Mouse (Mus musculus) liver, embryonic 12.5 days (tissue): ENCODE measurements around the gene Ctbp2. TPM values are rescaled to one million over a fixed set of nuclear protein-coding genes. Genes with fewer than 3 reads are reported as not detected.

Experiments used
- ATAC-seq: fragments of 200-750 bp; cut with Nextera tagmentation; 2 replicates; pipeline ENCODE4 v1.8.0; 2017; ENCODE audit warnings: moderate number of reproducible peaks, mild to moderate bottlenecking, moderate library complexity
- H3K27ac ChIP-seq: fragments of 300-500 bp; sonication (generic); 2 replicates; pipeline ENCODE4 v1.5.1; 2016; ENCODE audit warnings: mild to moderate bottlenecking
- H3K27me3 ChIP-seq: fragments of 300-500 bp; sonication (generic); replicated peaks from 2 replicates; pipeline ENCODE4 v1.6.1; 2016; ENCODE audit warnings: mild to moderate bottlenecking, moderate library complexity
- H3K36me3 ChIP-seq: fragments of 300-500 bp; sonication (generic); 2 replicates; pipeline ENCODE4 v1.6.1; 2016; ENCODE audit warnings: mild to moderate bottlenecking, moderate library complexity
- H3K4me1 ChIP-seq: fragments of 300-500 bp; sonication (generic); 2 replicates; pipeline ENCODE4 v1.6.1; 2016
- H3K4me2 ChIP-seq: fragments of 300-500 bp; sonication (generic); 2 replicates; pipeline ENCODE4 v1.6.1; 2016; ENCODE audit warnings: mild to moderate bottlenecking, moderate library complexity
- H3K4me3 ChIP-seq: fragments of 300-500 bp; sonication (generic); 2 replicates; pipeline ENCODE4 v1.5.1; 2016; ENCODE audit warnings: mild to moderate bottlenecking, moderate library complexity
- H3K9ac ChIP-seq: fragments of 300-500 bp; sonication (generic); 2 replicates; pipeline ENCODE4 v1.6.1; 2016; ENCODE audit warnings: mild to moderate bottlenecking, moderate library complexity
- H3K9me3 ChIP-seq: fragments of 300-500 bp; sonication (generic); replicated peaks from 2 replicates; pipeline ENCODE4 v1.6.1; 2016; ENCODE audit warnings: mild to moderate bottlenecking, moderate library complexity
- WGBS: fragments of 180-500 bp; shearing (Covaris S2); methylation state at CpG from one replicate; pipeline ENCODE4 v1.1.7; 2016; ENCODE audit not compliant: insufficient replicate concordance; 5-methylcytosine and 5-hydroxymethylcytosine counted together
- polyA plus RNA-seq: library from polyadenylated mRNA; unstranded; fragments of >200 nt; fragmentation: Nextera tagmentation; extraction: Ambion mirVana; gene quantifications from 2 replicates; pipeline ENCODE4 v1.2.1, GENCODE M21; 2016

The Ctbp2 gene
- polyA plus RNA-seq, 1 experiment from 2014 or later = 24.1 TPM

DNA sequence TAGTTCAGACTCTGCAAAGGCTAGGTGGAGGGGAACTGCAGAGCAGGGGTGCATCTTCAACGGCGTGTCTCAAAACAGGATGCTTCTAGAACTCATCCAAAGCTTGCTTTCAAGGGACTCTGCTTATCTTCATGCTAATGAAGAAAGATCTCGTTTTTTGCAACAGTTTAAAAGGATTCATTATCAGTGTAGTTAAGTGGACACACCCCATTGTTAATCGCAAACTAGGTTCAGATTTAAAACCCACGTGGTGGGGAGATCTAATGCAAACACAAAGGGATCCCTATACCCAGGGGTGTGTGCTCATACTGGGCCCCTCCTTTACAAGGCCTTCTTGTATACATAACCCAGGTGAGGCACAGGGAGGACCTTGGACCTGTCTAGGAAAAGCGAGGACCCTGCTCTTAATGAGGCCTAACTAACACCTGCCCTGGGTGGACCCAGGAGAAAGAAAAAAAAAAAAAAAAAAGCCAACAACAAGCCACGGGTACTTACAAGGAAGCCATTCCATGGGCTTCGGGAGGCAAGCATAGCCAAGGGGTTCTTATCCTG is 94.6 kb downstream of the Ctbp2 start:
- 46% methylated on average over 8 of the region's 8 CpGs for WGBS
- peaks cover 58% of the 10 kb centered on the region for H3K4me1 ChIP-seq
- no peak for ATAC-seq

DNA sequence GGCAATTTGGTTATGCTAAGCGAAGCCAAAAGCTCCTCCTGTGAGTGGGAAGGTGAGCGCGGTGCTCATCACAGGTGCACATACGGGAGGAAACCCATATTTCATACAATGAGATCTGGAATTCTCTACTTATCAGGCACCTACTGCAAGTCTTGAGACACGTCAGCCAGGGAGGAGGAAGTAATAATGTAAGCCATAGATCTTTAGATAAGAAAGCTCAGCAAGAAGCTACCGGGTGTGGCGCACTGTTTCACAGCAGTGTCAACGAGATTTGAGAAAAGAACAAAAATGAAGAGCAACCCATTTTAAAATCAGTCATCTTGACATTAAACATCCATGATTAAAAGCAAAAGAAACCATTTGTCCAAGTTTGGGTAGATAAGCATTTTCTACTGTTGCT is 95.2 kb downstream of the Ctbp2 start:
- no peak overlapping the region for H3K4me2 ChIP-seq

More for the DNA sequence above, 94.6 kb downstream of the Ctbp2 start:
- H3K4me2 ChIP-seq = no peak overlapping the region
- no peaks in the 10 kb centered on the region for H3K9me3 ChIP-seq
- H3K36me3 ChIP-seq = no peaks in the 10 kb centered on the region
- H3K4me3 ChIP-seq = no peak overlapping the region
- H3K27me3 ChIP-seq = no peaks in the 10 kb centered on the region
- H3K9ac ChIP-seq = no peak overlapping the region
- H3K27ac ChIP-seq = no peak overlapping the region

DNA sequence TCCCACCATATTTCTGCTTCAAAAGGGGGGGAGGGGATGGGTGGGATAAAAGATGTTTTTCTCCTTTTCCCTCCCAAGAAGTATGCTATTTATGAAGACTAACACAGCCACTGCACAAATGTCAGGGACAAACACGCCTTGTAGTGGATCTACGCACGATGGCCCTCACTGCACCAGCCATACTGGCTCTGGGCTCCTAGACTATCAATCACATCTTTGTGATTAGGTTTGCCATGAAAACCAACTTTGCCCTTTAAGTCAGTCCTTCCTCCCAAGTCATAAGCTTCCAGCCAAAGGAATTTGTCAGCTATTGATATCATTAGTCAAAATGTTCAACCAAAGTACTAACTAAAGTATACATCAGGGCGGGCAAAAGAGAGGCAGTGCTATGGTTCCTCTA is 96.2 kb downstream of the Ctbp2 start:
- H3K27ac ChIP-seq = no peak overlapping the region
- peaks cover 53% of the 10 kb centered on the region for H3K4me1 ChIP-seq
- no peaks in the 10 kb centered on the region for H3K36me3 ChIP-seq
- WGBS = 76% methylated on average over 4 of the region's 4 CpGs
- H3K9me3 ChIP-seq = no peaks in the 10 kb centered on the region
- H3K27me3 ChIP-seq = no peaks in the 10 kb centered on the region
- H3K4me2 ChIP-seq = no peak overlapping the region
- H3K9ac ChIP-seq = no peak overlapping the region
- ATAC-seq = no peak
- H3K4me3 ChIP-seq = no peak overlapping the region

More for the DNA sequence above, 95.2 kb downstream of the Ctbp2 start:
- peaks cover 56% of the 10 kb centered on the region for H3K4me1 ChIP-seq
- H3K27ac ChIP-seq = no peak overlapping the region
- H3K27me3 ChIP-seq = no peaks in the 10 kb centered on the region
- WGBS = 51% methylated on average over 8 of the region's 8 CpGs
- ATAC-seq = no peak
- no peaks in the 10 kb centered on the region for H3K36me3 ChIP-seq
- no peak overlapping the region for H3K4me3 ChIP-seq
- H3K9me3 ChIP-seq = no peaks in the 10 kb centered on the region
- no peak overlapping the region for H3K9ac ChIP-seq

DNA sequence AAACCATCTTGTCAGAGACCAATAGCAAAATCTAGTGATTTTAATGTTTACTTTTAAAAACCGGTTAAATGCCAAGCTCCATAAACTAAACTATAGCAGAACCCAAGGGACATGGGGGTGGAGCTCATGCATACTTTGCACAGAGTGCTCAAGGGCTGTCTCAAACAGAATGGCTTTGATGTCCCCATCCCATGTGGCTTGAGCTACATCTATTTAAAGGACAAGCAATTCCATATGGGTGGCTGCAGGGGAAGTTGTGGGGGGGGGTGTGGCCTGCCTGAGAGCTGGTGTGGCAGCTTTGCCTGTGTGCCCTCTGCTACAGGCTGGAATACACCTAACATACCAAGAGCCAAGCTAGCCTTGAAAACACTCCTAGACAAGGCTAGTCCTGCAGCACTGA is 99.5 kb downstream of the Ctbp2 start:
- H3K4me1 ChIP-seq = peaks cover 43% of the 10 kb centered on the region
- H3K9ac ChIP-seq = no peak overlapping the region
- 73% methylated on average over 1 of the region's 1 CpGs for WGBS
- no peak overlapping the region for H3K27ac ChIP-seq
- H3K27me3 ChIP-seq = no peaks in the 10 kb centered on the region
- no peak for ATAC-seq
- H3K4me3 ChIP-seq = no peak overlapping the region
- no peaks in the 10 kb centered on the region for H3K9me3 ChIP-seq
- no peaks in the 10 kb centered on the region for H3K36me3 ChIP-seq
- no peak overlapping the region for H3K4me2 ChIP-seq

DNA sequence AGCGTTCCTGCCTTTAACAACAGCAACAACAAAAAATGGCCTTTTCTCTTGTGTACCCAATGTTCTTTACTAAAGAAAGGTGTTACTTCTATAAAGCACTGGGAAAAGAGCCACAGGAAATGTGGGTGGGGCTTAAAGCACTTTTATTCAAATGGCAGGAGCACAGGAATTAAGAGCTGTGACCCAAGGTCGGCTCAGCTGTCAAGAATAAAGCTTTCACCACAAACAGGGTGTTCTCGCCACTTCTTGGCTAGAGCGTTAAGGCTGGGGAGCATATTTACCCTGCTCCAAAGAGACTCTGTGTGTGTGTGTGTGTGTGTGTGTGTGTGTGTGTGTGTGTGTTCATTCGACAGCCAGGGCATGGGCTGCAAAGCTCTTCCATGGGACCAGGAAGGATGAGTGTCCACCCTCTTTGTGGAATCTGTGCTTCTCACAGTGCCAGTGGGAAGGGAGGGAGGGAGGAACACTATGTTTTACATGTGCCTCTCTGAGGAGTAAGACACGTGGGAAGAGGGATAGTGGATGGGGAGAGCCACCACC is 104.6 kb downstream of the Ctbp2 start:
- no peak for ATAC-seq
- Histone ChIP-seq H3K36me3 (0 out of 2 replicates have a peak, but pooled peaks cover 2% of the 10 kb centered on the region), H3K4me1 (0 out of 2 replicates have a peak, but pooled peaks cover under 1% of the 10 kb centered on the region), H3K4me3 (no peak overlapping the region), H3K27me3 (no peaks in the 10 kb centered on the region), H3K4me2 (no peak overlapping the region), H3K9ac (no peak overlapping the region), H3K9me3 (no peaks in the 10 kb centered on the region), H3K27ac (no peak overlapping the region)
- WGBS = 68% methylated on average over 6 of the region's 6 CpGs

DNA sequence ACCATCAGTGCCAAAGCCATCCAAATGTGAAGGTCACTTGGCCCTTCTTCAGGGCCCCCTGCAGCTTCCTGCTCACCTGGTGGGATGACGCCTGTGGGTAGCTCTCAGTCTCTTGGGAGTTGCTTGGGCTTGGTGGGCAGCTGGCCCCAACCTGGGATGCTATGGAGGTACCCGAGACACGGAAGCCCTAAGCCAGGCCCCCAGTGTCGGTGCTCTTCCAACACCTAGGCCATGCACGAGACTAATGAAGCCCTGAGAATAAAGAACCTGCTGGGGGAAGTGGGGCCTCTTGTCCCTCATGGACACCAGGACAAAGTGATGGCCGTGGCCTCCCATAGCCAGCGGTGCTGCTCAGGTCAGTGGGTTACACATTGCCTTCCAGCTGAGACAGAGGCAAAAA is 105.2 kb downstream of the Ctbp2 start:
- no peak overlapping the region for H3K27ac ChIP-seq
- no peak overlapping the region for H3K4me2 ChIP-seq
- no peaks in the 10 kb centered on the region for H3K4me1 ChIP-seq
- H3K36me3 ChIP-seq = 0 out of 2 replicates have a peak, but pooled peaks cover 5% of the 10 kb centered on the region
- no peak for ATAC-seq
- H3K27me3 ChIP-seq = no peaks in the 10 kb centered on the region
- H3K9me3 ChIP-seq = no peaks in the 10 kb centered on the region
- WGBS = 68% methylated on average over 7 of the region's 7 CpGs
- no peak overlapping the region for H3K9ac ChIP-seq
- H3K4me3 ChIP-seq = no peak overlapping the region

DNA sequence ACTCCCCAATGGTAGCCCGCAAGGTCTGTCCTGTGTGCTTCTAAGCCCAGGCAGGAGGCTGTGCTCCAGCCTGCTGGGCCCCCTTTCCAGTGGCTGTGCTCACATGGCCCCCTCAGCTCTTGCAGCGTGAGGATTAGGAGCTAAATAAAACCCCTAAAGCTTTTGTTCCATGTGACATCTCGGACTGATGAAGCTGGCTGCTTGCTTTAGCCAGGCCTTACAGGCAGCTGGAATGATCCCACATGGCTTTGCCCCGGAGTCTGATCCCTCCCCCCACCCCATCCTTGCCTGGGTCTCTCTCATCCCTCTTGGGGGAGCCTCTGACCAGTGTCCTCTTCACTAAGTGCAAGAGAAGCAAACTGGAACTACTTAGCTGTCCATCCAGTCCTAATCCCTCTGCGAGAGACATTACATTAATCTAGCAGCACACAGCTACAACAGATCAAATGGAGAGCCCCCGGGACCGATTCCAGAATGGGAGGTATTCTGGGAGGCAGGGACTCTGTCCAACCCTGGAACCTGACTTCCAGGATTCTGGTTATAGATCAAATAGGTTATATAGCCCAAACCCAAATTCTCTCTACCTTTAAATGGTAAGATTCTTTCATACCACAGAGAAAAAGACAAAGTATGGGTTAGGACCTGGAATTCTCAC is 108.6 kb downstream of the Ctbp2 start:
- no peak for ATAC-seq
- Histone ChIP-seq H3K27me3 (no peaks in the 10 kb centered on the region), H3K4me1 (peaks cover 12% of the 10 kb centered on the region; the same call in 1 of the 2 replicates), H3K9me3 (no peaks in the 10 kb centered on the region), H3K27ac (no peak overlapping the region), H3K4me3 (no peak overlapping the region), H3K4me2 (no peak overlapping the region), H3K36me3 (0 out of 2 replicates have a peak, but pooled peaks cover 6% of the 10 kb centered on the region), H3K9ac (no peak overlapping the region)
- WGBS = 73% methylated on average over 7 of the region's 7 CpGs

DNA sequence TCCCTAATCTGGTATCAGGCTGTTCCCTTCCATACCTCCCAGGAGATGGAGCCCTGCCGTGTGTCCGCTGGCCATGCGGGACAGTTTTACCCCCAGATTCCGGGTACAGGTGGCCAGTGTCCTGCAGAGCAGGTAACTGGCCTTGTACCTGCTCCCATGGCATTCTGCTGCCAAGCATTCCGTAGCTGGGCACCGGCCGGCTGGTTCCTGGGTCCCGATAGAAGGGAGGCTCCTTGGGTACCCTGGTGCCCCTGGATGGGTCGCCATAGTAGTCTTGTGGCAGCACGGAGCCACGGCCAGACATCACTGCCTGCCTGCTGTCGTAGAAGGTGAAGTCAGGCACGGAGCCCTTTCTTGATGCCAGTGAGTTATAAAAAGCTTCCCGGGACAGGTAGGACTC is 109.5 kb downstream of the Ctbp2 start:
- Histone ChIP-seq H3K36me3 (0 out of 2 replicates have a peak, but pooled peaks cover 9% of the 10 kb centered on the region), H3K9ac (no peak overlapping the region), H3K4me1 (peaks cover 12% of the 10 kb centered on the region; the same call in 1 of the 2 replicates), H3K4me3 (no peak overlapping the region), H3K27me3 (no peaks in the 10 kb centered on the region), H3K4me2 (no peak overlapping the region), H3K9me3 (no peaks in the 10 kb centered on the region), H3K27ac (no peak overlapping the region)
- 90% methylated on average over 14 of the region's 14 CpGs for WGBS
- no peak for ATAC-seq

DNA sequence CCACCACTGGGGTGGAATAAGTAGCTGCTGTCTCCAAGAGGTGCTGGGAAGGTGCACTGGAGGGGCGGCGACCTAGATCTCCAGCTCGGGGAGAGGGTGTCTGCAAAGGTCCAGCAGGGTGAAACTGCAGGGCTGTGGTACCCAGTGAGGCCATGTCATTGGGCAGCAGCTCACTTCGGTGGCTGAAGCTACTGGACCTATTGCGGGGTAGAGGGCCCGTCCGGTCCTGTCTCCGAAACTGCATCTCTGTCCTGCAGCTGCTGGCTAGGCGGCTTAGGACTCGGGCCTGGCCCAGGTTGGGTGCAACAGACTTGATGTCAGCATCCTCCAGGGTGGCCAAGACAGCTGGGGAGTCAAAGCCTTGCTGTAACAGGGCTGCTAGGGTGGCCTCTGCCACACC is 110.2 kb downstream of the Ctbp2 start:
- H3K4me2 ChIP-seq = no peak overlapping the region

DNA sequence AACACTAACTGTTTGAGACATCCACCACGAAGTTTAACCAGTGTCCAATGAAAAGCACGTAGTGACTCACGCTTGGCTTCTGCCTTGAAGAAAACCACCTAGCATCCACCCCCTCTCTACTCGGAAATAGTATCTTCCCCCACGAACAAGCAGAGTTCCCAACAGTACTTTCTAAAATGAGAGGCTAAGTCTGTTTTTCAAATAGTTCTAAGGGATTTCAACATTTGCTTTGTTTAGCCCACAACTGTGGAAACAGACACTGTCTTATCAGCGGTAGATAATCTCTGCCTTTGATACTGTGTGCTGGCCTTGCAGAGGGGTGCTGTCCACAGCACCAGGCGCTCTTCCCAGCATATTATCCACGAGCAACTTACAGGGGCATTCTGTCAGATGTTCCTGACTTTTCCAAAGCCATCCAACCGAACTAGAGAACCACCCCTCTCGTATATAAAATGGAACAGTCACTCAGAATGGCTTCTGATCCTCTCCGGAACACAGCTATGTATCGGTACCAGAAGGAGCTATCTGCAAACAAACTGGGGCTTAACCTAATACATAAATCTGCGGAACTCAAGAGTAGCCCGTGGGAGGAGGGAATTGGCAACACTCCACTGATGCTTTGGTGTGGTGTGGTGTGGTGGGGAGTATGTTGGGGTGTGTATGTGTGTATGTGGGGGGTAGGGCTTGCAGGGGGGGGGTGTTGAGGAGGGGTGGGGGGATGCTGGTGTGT is 111.4 kb downstream of the Ctbp2 start:
- no peak overlapping the region for H3K9ac ChIP-seq
- H3K4me3 ChIP-seq = no peak overlapping the region
- H3K36me3 ChIP-seq = 0 out of 2 replicates have a peak, but pooled peaks cover 9% of the 10 kb centered on the region
- H3K27me3 ChIP-seq = no peaks in the 10 kb centered on the region
- no peak for ATAC-seq
- WGBS = 63% methylated on average over 14 of the region's 14 CpGs
- H3K9me3 ChIP-seq = no peaks in the 10 kb centered on the region
- no peak overlapping the region for H3K27ac ChIP-seq
- H3K4me2 ChIP-seq = no peak overlapping the region
- H3K4me1 ChIP-seq = peaks cover 14% of the 10 kb centered on the region; the same call in 1 of the 2 replicates

More for the DNA sequence above, 110.2 kb downstream of the Ctbp2 start:
- Histone ChIP-seq H3K27ac (no peak overlapping the region), H3K27me3 (no peaks in the 10 kb centered on the region), H3K36me3 (0 out of 2 replicates have a peak, but pooled peaks cover 9% of the 10 kb centered on the region), H3K9me3 (no peaks in the 10 kb centered on the region), H3K4me1 (peaks cover 12% of the 10 kb centered on the region; the same call in 1 of the 2 replicates), H3K9ac (no peak overlapping the region), H3K4me3 (no peak overlapping the region)
- WGBS = 87% methylated on average over 10 of the region's 10 CpGs
- ATAC-seq = no peak

DNA sequence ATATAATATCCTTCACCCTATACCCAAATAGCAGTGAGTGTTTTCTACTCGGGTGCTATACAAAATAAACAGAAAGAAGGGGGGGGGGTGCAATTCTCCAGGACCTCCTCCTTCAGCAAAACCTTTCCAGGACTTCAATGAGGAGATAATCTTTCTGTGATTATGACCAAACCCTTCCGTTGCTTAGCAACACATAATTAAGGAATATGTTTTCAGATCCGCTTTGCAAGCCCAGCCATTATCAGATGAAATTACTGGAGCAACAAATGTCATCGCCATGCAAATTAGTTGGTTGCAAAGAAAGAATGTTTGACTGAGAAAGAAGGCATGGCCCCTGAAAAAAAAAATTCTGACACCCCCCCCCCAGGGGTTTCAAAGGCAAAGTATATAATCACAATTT is 112.5 kb downstream of the Ctbp2 start:
- H3K4me2 ChIP-seq = no peak overlapping the region
- no peak for ATAC-seq
- 0 out of 2 replicates have a peak, but pooled peaks cover 9% of the 10 kb centered on the region for H3K36me3 ChIP-seq
- no peak overlapping the region for H3K27ac ChIP-seq
- no peaks in the 10 kb centered on the region for H3K9me3 ChIP-seq
- H3K27me3 ChIP-seq = no peaks in the 10 kb centered on the region
- peaks cover 21% of the 10 kb centered on the region; the same call in 1 of the 2 replicates for H3K4me1 ChIP-seq
- 55% methylated on average over 4 of the region's 4 CpGs for WGBS
- H3K9ac ChIP-seq = no peak overlapping the region
- H3K4me3 ChIP-seq = no peak overlapping the region

DNA sequence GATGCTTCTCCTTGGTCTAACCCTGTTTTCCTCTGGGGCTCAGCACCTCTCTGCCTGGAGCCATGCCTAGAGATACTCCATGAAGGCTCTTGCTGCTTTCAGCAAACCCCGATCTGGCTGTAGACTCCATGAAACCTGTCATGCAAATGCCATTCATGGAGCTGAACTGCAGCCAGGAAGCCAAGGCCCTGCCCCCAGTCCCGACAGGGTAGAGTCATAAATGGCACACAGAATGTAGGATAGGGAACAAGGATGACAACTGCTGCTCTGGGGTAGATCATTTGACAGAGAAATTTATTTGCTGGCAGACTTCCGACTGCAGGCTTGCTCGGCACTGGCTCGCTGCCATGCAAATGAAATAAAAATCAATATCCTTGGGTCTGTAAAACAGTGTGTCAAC is 113.0 kb downstream of the Ctbp2 start:
- Histone ChIP-seq H3K4me1 (peaks cover 21% of the 10 kb centered on the region; the same call in 1 of the 2 replicates), H3K4me2 (no peak overlapping the region), H3K36me3 (0 out of 2 replicates have a peak, but pooled peaks cover 9% of the 10 kb centered on the region), H3K27me3 (no peaks in the 10 kb centered on the region), H3K4me3 (no peak overlapping the region), H3K9ac (no peak overlapping the region), H3K27ac (no peak overlapping the region), H3K9me3 (no peaks in the 10 kb centered on the region)
- ATAC-seq = no peak
- 65% methylated on average over 5 of the region's 5 CpGs for WGBS
